31 mouse cellular contexts compared by ENCODE assay signal in genomic region chr6:56284821-56285220, GRCm38 (mm10).
"Had no signal": no experiment of that assay in that cellular context is flagged by ENCODE, and none has a peak within 500 bp of the region (broad histone marks: within the 10 kb centered on the region; RNA-seq: fewer than 3 reads in every experiment).

No protein-coding gene starts in this region.

- H3K36me3 ChIP-seq: heart, embryonic 10.5 days; heart, embryonic 12.5 days; heart, embryonic 13.5 days; heart, embryonic 15.5 days; hindbrain, embryonic 10.5 days; hindbrain, embryonic 12.5 days; hindbrain, embryonic 13.5 days; hindbrain, embryonic 15.5 days; intestine, embryonic 15.5 days; kidney, embryonic 15.5 days had no signal

- H3K4me2 ChIP-seq: heart, embryonic 11.5 days; heart, embryonic 12.5 days; heart, embryonic 13.5 days; heart, embryonic 15.5 days; hindbrain, embryonic 12.5 days; hindbrain, embryonic 13.5 days; hindbrain, embryonic 14.5 days; hindbrain, embryonic 15.5 days; intestine, embryonic 15.5 days; kidney, embryonic 15.5 days had no signal

- H3K4me1 ChIP-seq: heart, embryonic 10.5 days; heart, embryonic 12.5 days; heart, embryonic 13.5 days; heart, embryonic 15.5 days; hindbrain, embryonic 10.5 days; hindbrain, embryonic 12.5 days; hindbrain, embryonic 13.5 days; hindbrain, embryonic 15.5 days; intestine, embryonic 15.5 days; kidney, embryonic 15.5 days had no signal

- H3K9ac ChIP-seq: heart, embryonic 12.5 days; heart, embryonic 13.5 days; heart, embryonic 15.5 days; hindbrain, embryonic 12.5 days; hindbrain, embryonic 13.5 days; hindbrain, embryonic 14.5 days; hindbrain, embryonic 15.5 days; intestine, embryonic 15.5 days; kidney, embryonic 15.5 days had no signal

- H3K4me3 ChIP-seq: heart, embryonic 10.5 days; heart, embryonic 12.5 days; heart, embryonic 13.5 days; heart, embryonic 15.5 days; hindbrain, embryonic 10.5 days; hindbrain, embryonic 12.5 days; hindbrain, embryonic 13.5 days; hindbrain, embryonic 15.5 days; intestine, embryonic 15.5 days; kidney, embryonic 15.5 days; layer of hippocampus, adult 2 months; left cerebral cortex, adult 2 months had no signal

- H3K9me3 ChIP-seq: heart, embryonic 10.5 days; heart, embryonic 12.5 days; heart, embryonic 13.5 days; heart, embryonic 15.5 days; hindbrain, embryonic 10.5 days; hindbrain, embryonic 12.5 days; hindbrain, embryonic 13.5 days; hindbrain, embryonic 15.5 days; intestine, embryonic 15.5 days; kidney, embryonic 15.5 days had no signal

- DNase-seq: heart, postnatal 10 days; heart, postnatal 14 days; heart, postnatal 36 days; heart, postnatal 4 days; kidney, adult 11 months; kidney, adult 18-20 months; kidney, adult 2 months; kidney, adult 8-10 months; kidney, postnatal 10 days; kidney, postnatal 14 days; kidney, postnatal 25 days; kidney, postnatal 36 days; kidney, postnatal 4 days; layer of hippocampus, adult 9-11 months; layer of hippocampus, postnatal 36 days had no signal

- H3K27ac ChIP-seq: heart, embryonic 10.5 days; heart, embryonic 13.5 days; heart, embryonic 15.5 days; hindbrain, embryonic 10.5 days; hindbrain, embryonic 12.5 days; hindbrain, embryonic 13.5 days; hindbrain, embryonic 14.5 days; hindbrain, embryonic 15.5 days; hindbrain, postnatal 0 days; intestine, embryonic 15.5 days; kidney, embryonic 15.5 days; kidney, postnatal 0 days; layer of hippocampus, adult 2 months; left cerebral cortex, adult 2 months had no signal

- H3K27me3 ChIP-seq: heart, embryonic 12.5 days; heart, embryonic 13.5 days; heart, embryonic 15.5 days; hindbrain, embryonic 12.5 days; hindbrain, embryonic 13.5 days; hindbrain, embryonic 15.5 days; intestine, embryonic 15.5 days; kidney, embryonic 15.5 days had no signal
